Mouse (Mus musculus) liver, adult 2 months (tissue): ENCODE data around the gene Cbarp.

ENCODE experiments used
- CTCF ChIP-seq: fragments of 200-500 bp; IDR thresholded peaks from 2 replicates; pipeline ENCODE4 v1.5.1; 2011; ENCODE audit warnings: low read depth, low read length, control low read depth
- POLR2A ChIP-seq: fragments of 200-500 bp; IDR thresholded peaks from 2 replicates; pipeline ENCODE4 v1.6.1; 2011; ENCODE audit warnings: low read length, control low read depth; ENCODE audit not compliant: insufficient read depth; ENCODE audit errors: extremely low read depth

DNA sequence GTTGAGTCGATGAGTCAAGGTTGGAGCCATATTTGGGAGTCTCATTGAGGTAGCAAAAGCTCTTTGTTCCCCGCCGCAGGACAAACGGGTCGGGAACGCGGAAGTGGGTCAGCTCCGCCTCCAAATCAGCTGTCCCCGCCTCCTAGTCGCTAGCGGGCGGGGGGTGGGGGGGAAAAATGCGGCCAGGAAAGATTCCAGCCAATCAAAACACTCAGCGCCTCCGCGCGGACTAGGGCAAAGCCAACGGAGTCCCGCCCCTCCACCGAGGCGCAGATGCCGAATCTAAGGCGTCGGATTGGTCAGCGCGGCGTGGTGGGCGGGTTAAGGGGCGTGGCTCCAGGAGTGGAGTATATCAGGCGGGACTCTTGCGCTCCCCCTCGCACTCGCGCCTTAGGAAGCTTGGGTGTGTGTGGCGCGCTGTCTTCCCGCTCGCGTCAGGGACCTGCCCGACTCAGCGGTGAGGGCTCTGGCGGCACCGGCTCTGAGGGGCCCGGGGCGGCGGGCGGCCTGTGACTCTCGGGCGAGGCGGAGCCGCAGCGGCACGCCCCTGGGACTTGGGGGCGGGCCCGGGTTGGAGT is 26.9 kb upstream of the Cbarp start:
- no peak for TF ChIP-seq CTCF
- no peak for TF ChIP-seq POLR2A
